Mouse (Mus musculus) MN1 (cell line): ENCODE data around the gene Nit2.
A peak's percentile ranks its signal among the peaks of the same experiment; 100 is the strongest.

Source experiments
- DNase-seq: peaks from one replicate; pipeline ENCODE4 v3.0.0-alpha.2; 2016; ENCODE audit warnings: low spot score

Gene Nit2

GRCm38 (mm10) chr16:57162841-57163240, 4.3 kb downstream of the Nit2 start:
- no peak for DNase-seq

GRCm38 (mm10) chr16:57159835-57160234, 7.3 kb downstream of the Nit2 start:
- no peak for DNase-seq

DNA sequence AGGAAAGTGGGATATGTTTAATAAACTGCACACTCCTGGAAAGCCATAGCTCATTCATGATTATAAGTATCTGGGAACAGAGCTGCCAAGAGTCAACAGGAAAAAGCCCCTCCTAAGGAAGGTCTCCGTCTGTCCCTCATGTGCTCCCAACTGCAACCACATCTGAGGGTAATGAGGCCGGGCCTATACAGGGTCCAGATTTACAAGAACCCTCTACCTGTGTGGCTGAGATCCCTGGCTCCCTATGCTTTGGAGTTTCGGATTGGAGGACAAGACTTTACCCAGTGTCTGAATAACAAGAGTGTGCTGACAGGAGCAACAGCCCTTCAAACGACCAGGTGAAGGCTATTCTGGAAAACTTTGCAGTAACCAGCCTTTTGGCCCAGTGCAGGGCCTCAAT, 9.4 kb downstream of the Nit2 start:
- DNase-seq: no peak

GRCm38 (mm10) chr16:57157076-57157475, 10.1 kb downstream of the Nit2 start:
- no peak for DNase-seq

DNA sequence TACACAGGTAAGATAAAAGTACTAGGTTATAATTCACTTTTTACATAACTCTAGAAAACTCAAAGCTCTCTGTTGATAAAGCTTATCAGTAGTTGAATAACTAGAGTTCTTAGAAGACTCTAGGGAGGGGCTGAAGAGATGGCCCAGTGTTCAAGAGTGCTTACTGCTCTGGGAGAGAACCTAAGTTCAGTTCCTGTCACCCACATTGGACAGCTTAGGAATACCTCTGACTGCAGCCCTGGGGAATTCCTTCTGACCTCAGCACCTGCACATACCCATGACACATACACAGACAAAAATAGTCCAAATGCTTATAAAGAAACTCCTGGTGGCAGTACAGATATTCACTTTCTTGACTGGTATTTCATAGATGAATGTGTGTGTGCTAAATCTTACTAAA, 11.2 kb downstream of the Nit2 start:
- DNase-seq: no peak

GRCm38 (mm10) chr16:57151437-57151836, 15.7 kb downstream of the Nit2 start:
- no peak for DNase-seq

- DNase-seq: no peak
These were observed 22.4 kb downstream of the Nit2 start for GRCm38 (mm10) chr16:57144741-57145140.

- no peak for DNase-seq
These were observed 33.5 kb downstream of the Nit2 start for GRCm38 (mm10) chr16:57133611-57134010.

- DNase-seq: no peak
These were observed 34.8 kb downstream of the Nit2 start for GRCm38 (mm10) chr16:57132326-57132725.

DNA sequence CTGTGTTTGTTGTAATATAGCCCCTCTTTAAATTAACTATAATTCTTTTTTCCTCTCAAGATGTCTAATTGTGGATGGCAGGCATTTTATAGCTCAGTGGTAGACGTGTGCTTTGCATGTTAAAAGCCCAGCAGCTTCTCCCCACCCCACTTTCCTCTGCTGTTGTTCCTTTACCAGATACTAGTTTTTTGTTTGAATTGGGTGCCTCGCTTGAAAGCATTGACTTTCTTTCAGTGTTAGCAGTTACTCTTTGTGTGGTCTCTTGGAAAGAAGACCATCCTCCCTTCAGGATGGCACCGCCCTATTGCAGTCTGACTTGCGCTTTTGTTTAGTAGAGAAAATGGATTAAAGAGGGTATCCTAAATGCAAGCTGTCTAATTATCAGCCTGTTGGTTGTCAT, 35.6 kb downstream of the Nit2 start:
- no peak for DNase-seq

DNA sequence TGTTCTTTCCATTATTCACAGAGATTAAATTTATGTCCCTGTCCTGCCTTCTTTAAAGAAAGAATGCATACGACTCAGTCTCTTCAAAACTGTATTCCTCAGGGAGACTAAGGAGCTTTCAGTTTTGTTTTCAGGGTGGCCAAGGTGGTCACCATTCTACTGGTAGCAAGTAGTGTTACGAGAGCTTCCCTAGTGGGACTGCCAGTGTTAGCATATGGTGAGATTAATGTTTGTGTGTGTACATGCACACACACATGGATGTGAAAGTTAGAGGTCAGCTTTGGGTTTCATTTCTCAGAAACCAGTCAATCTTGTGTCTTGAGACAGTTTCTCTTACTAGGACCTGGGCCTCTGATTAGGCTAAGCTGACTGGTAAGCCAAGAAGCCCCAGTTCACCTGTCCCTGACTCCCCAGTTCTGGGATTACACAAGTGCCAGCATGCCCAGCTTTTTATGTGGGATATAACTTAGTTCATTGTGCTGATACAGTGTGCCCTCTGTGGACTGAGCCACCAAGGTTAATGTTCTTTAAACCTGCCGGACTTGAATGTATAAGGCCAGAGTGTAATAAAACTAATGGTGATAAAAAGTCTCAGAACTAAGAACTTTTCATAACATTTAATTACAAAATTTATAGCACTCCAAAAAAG, 36.3 kb downstream of the Nit2 start:
- no peak for DNase-seq

DNA sequence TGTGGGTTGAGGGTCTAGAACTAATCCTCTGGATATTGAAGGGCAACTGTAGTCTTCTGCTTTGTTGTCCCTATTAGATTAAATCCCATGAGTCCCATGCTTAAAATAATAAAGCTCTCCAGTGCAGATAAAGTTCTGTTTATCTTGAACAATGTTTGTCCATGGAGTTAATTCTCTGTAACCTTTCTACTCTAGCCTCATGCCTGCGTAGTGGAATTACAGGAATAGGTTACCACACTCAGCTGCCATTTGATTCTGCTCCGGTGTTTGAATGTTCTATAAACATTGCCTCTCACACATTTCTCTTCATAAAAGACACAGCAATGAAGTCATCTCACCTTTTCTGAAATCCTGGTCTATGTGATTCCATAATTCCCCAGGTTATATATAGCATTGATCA, 39.3 kb downstream of the Nit2 start:
- no peak for DNase-seq

DNA sequence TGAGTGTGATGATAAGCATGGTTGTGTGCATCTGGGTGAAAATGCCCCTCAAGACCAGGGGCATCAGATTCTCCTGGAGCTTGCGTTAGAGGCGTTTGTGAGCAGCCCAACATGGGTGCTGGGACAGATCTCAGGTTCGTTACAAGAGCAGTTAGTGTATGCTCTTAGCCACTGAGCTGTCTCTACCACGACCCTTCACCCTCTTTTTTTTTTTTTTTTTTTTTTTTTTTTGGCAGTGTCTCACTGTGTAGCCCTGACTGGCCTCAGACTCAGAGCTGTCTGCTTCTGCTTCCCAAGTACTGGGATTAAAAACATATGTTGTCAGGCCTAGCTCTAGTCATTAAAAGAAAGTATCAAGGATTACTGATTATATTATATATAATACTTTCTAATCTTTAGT, 40.9 kb downstream of the Nit2 start:
- no peak for DNase-seq

GRCm38 (mm10) chr16:57122682-57123445, 44.3 kb downstream of the Nit2 start:
- peak; percentile 19 for DNase-seq

DNA sequence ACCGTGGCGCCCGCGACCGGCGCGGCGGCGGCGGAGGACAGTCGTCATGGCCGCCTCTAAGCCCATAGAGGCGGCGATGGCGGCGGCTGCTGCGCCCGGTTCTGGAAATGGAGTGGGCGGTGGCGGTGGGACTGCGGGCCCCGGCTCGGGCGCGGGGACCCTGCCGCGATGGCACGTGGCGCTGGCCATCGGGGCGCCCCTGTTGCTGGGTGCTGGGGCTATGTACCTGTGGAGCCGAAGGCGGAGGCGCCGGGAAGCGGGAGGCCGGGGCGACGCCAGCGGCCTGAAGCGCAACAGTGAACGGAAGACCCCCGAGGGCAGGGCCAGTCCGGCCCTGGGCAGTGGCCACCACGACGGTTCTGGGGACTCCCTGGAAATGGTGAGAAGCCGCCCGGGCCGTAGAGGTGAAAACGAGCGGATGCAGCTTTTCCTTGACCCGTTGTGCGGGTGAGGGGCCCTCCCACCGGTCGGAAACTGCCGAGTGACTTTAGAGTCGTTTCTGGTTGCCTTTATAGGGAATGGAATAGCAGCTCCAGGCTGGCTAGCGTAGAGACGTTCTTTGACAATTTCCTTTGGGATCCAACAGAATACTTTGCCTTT, 45.2 kb downstream of the Nit2 start:
- peak; percentile 21 for DNase-seq

GRCm38 (mm10) chr16:57120913-57121815, 46.0 kb downstream of the Nit2 start, which contains the start of gene Tomm70a:
TSS of gene Tomm70a (plus strand) at chr16:57121703.
- peak; percentile 90 for DNase-seq

DNA sequence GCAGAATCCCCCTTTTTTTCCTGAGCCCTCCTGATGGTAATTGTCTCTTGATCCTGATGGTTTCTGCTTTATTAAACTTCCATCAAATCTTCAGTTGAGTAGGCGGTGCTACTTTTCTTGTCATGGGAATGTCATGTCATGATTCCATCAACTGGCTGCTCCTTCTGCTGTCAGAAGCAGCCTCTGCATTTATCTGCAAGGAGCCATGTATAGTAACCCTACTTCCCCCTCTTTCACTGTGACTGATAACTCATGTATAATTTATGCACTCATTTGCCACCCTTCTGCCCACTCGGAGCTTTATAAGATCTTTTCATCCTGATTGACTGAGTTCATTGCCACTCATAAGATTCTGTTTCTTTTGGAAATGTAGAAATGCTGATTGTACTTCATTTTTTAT, 49.6 kb downstream of the Nit2 start:
- no peak for DNase-seq

- peak; percentile 40 for DNase-seq
These were observed 51.1 kb downstream of the Nit2 start for GRCm38 (mm10) chr16:57116066-57116465.
